Mouse (Mus musculus) midbrain, embryonic 14.5 days (tissue): ENCODE measurements at regions not wholly inside any gene's neighbourhood (a gene's known extent, or its start where the extent isn't known, plus 50 kb on each side); places are given as distances from the start of the nearest gene placed in this dataset.

ENCODE experiments used
- ATAC-seq: fragments of 200-750 bp; cut with Nextera tagmentation; 2 replicates; pipeline ENCODE4 v1.8.0; 2017; ENCODE audit warnings: moderate number of reproducible peaks, moderate library complexity; ENCODE audit not compliant: low FRiP score, low TSS enrichment
- DNase-seq: peaks from one replicate; pipeline ENCODE4 v3.0.0-alpha.2; 2015
- H3K27ac ChIP-seq: fragments of 300-500 bp; sonication (generic); replicated peaks from 2 replicates; pipeline ENCODE4 v1.5.1; 2014; ENCODE audit warnings: mild to moderate bottlenecking, low read depth, low read length, moderate library complexity
- H3K27me3 ChIP-seq: fragments of 300-500 bp; sonication (generic); 2 replicates; pipeline ENCODE4 v1.6.1; 2014; ENCODE audit warnings: low read length, control low read depth, mixed read lengths; ENCODE audit not compliant: control insufficient read depth, insufficient read depth
- H3K36me3 ChIP-seq: fragments of 300-500 bp; sonication (generic); 2 replicates; pipeline ENCODE4 v1.6.1; 2014; ENCODE audit warnings: low read length, control low read depth; ENCODE audit not compliant: control insufficient read depth, insufficient read depth
- H3K4me1 ChIP-seq: fragments of 300-500 bp; sonication (generic); 2 replicates; pipeline ENCODE4 v1.6.1; 2014; ENCODE audit warnings: mild to moderate bottlenecking, antibody characterized with exemption, low read length, control low read depth; ENCODE audit not compliant: control insufficient read depth, insufficient read depth
- H3K4me2 ChIP-seq: fragments of 300-500 bp; sonication (generic); 2 replicates; pipeline ENCODE4 v1.6.1; 2014; ENCODE audit warnings: mild to moderate bottlenecking, low read length, moderate library complexity
- H3K4me3 ChIP-seq: fragments of 300-500 bp; sonication (generic); replicated peaks from 2 replicates; pipeline ENCODE4 v1.5.1; 2014; ENCODE audit warnings: low read depth, low read length
- H3K9ac ChIP-seq: fragments of 300-500 bp; sonication (generic); replicated peaks from 2 replicates; pipeline ENCODE4 v1.6.1; 2014; ENCODE audit warnings: mild to moderate bottlenecking, low read length, moderate library complexity
- H3K9me3 ChIP-seq: fragments of 300-500 bp; sonication (generic); 2 replicates; pipeline ENCODE4 v1.6.1; 2016; ENCODE audit warnings: low read length, control low read depth, mixed read lengths; ENCODE audit not compliant: control insufficient read depth
- WGBS: fragments of 180-500 bp; shearing (Covaris S2); extraction: QIAGEN DNeasy Blood & Tissue Kit; methylation state at CpG from one replicate; pipeline ENCODE4 v1.1.7; 2014; 5-methylcytosine and 5-hydroxymethylcytosine counted together

DNA sequence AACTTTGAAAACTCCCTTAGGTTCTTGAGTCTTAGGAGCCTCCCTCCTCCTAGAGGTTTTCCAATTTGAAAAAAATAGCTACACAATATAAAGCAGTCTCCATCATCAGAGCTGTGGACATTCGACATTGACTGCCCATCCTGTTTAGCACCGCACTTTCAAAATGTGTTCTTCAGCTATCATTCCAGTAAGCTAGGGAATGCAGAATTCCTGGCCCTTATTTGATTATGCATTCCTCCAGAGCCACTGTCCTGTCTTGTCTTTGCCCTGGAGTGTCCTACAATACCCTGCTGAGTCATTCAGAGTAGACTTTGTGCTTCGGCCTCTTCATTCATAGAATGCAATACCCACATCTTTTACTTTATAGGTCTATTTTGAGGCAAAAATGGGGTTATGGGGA is 267.0 kb upstream of the Hnrnpa3 start:
- WGBS: 83% methylated on average over 3 of the region's 3 CpGs
- ATAC-seq: no peak
- Histone ChIP-seq H3K36me3 (no peaks in the 10 kb centered on the region), H3K4me3 (no peak overlapping the region), H3K9me3 (no peaks in the 10 kb centered on the region), H3K27me3 (no peaks in the 10 kb centered on the region), H3K27ac (no peak overlapping the region), H3K9ac (no peak overlapping the region), H3K4me1 (no peaks in the 10 kb centered on the region), H3K4me2 (no peak overlapping the region)
- DNase-seq: no peak

DNA sequence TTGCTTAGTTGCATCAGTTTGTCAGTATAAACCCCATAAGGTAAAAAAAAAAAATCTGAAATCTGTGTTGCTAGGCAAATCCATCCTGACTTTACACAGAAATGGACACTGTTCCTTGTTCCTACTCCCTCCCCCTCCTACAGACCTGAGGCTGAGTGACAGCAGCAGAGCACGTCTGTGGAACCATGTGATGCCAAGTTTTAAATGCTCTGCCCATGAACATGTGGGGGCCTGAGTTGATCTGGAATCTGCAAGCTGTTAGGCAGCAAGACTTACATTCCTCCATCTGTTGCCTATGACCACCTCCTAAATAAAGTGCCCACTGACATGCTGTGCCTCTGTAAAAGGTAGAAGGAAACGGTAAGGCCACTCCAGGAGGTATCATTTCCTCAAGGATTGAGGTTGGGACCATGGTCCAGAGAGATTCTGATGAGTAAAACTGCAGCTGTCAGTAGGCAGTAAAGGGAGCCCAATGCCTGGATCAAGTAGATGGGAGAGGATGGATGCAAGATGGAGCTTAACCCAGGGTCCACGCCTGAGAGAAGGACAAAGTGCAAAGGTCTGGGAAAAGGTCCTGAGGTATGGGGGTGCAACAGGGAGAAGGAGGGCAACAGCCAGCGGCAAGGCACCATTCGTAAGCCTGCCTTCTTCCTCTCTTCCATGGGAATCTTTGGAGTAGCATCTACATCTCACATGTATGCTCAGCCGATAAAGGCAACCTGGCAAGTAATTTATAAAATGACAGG is 264.0 kb upstream of the Hnrnpa3 start:
- no peak overlapping the region for H3K27ac ChIP-seq
- DNase-seq: no peak
- no peaks in the 10 kb centered on the region for H3K9me3 ChIP-seq
- no peaks in the 10 kb centered on the region for H3K36me3 ChIP-seq
- no peak overlapping the region for H3K4me3 ChIP-seq
- H3K27me3 ChIP-seq: no peaks in the 10 kb centered on the region
- no peak overlapping the region for H3K9ac ChIP-seq
- WGBS: 78% methylated on average over 6 of the region's 6 CpGs
- no peak overlapping the region for H3K4me2 ChIP-seq
- no peaks in the 10 kb centered on the region for H3K4me1 ChIP-seq
- no peak for ATAC-seq

DNA sequence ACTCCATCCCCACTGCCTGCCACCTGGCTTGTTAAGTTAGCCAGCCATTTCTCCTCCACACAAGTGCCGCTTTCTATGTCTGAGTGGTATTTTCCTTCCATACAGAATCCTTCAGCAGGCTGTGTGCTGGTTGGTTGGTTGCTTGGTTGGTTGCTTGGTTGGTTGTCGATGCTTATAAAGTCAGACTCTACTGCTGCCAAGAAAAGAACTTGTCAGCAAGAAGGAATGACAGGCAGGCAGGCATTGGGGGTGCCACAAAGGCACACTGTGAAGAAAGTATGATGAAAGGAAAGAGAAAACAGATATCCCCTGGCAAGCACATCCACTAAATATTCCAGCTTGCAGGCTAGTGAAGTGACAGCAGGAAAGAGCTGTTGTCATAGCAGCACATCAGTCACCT is 263.0 kb upstream of the Hnrnpa3 start:
- H3K27me3 ChIP-seq: no peaks in the 10 kb centered on the region
- ATAC-seq: no peak
- H3K4me1 ChIP-seq: no peaks in the 10 kb centered on the region
- no peak overlapping the region for H3K27ac ChIP-seq
- no peak overlapping the region for H3K4me2 ChIP-seq
- no peak overlapping the region for H3K4me3 ChIP-seq
- H3K36me3 ChIP-seq: no peaks in the 10 kb centered on the region
- H3K9me3 ChIP-seq: no peaks in the 10 kb centered on the region
- WGBS: 69% methylated on average over 2 of the region's 2 CpGs
- H3K9ac ChIP-seq: no peak overlapping the region
- no peak for DNase-seq

DNA sequence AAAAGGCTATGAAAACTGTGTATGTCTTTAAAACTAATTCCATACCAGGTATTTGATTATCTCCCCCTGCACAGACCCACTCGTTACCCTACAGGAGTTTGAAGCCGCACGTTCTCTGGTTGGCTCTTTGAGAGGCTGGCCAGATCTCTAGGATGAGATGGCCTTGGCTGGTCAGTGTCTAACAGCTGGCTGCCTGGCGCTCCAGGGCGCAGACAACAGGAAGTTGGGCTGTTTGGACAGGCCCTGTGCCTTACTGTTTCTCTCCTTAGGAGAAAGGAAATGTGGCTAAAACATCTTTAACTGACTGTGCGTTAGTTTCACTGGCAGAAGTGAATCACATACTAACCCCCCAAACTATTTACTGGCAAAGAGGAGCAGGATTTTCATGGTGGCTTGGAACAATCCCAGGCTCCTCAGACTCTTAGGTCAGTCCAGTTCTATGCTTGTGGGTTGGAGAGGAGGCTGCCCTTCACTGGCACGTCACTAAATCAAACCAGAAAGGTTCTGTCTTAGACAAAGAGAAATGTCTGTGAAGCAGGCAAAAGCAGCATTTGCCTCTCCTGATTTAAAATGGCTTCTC is 258.7 kb upstream of the Hnrnpa3 start:
- Histone ChIP-seq H3K9me3 (no peaks in the 10 kb centered on the region), H3K4me2 (no peak overlapping the region), H3K4me3 (no peak overlapping the region), H3K36me3 (no peaks in the 10 kb centered on the region), H3K27me3 (no peaks in the 10 kb centered on the region), H3K9ac (no peak overlapping the region), H3K4me1 (peaks cover 4% of the 10 kb centered on the region; the same call in 1 of the 2 replicates), H3K27ac (no peak overlapping the region)
- ATAC-seq (no peak), DNase-seq (no peak)
- 88% methylated on average over 7 of the region's 7 CpGs for WGBS

DNA sequence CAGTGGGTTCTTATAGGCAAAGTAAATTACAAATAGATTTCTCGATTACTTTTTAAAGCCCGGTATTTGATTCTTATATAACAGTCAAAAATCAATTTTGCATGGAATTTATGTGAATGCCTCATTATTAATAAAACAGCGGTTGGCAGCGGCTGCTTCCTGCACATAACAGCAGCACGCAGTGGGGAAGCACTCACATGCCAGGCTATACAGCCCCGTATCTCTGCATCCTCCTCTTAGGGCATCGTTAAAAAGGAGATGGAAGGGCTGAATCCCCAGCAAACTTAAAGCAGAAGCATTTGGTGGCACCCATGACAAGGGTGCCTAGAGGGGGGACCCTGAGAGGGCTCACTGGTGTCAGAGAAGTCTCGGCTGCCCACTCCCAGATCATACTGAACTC is 255.3 kb upstream of the Hnrnpa3 start:
- Histone ChIP-seq H3K27ac (peak overlapping the region; percentile 71), H3K4me3 (no peak overlapping the region), H3K4me2 (no peak overlapping the region), H3K9me3 (no peaks in the 10 kb centered on the region), H3K27me3 (no peaks in the 10 kb centered on the region), H3K4me1 (peaks cover 14% of the 10 kb centered on the region), H3K9ac (no peak overlapping the region), H3K36me3 (no peaks in the 10 kb centered on the region)
- DNase-seq (peak; percentile 51), ATAC-seq (no peak)
- WGBS: 68% methylated on average over 8 of the region's 8 CpGs

DNA sequence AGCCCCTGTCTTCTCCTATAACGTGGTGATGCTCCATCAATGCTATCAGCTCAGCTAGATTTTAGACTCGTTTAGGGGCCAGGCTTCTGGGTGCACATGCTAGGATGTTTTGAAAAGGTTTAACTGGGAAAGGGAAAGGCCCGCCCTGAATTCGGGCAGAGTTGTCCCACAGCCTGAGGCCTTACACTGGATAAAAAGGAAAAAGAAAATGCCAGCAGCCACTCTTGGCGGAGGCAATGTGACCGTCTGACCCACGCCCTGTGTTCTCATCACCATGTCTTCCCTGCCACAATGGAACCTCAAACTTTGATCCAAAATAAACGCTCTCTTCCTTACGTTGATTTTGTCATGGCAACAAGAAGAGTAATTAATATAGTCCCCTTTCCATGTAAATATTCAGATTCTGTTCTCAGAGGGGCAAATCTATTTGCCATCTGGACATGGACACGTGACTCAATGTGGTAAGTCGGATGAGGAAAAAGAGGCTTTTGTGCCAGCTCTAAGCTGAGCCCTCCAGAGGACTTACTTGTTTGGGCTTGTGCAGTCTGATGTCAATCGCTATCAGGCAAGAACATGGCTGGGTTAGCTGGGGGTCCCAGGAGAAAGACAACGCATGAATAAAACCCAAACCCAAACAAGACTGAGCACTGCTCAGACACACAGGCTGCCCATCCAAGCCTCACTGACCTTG is 253.4 kb upstream of the Hnrnpa3 start:
- ATAC-seq (0 out of 2 replicates have a peak, but pooled peaks have one; percentile 31), DNase-seq (peak; percentile 49)
- Histone ChIP-seq H3K4me1 (peaks cover 14% of the 10 kb centered on the region), H3K36me3 (no peaks in the 10 kb centered on the region), H3K4me2 (no peak overlapping the region), H3K27me3 (no peaks in the 10 kb centered on the region), H3K9me3 (no peaks in the 10 kb centered on the region), H3K9ac (no peak overlapping the region), H3K27ac (0 out of 2 replicates have a peak overlapping the region, but pooled peaks have one; percentile 3), H3K4me3 (no peak overlapping the region)
- WGBS: 50% methylated on average over 13 of the region's 13 CpGs

DNA sequence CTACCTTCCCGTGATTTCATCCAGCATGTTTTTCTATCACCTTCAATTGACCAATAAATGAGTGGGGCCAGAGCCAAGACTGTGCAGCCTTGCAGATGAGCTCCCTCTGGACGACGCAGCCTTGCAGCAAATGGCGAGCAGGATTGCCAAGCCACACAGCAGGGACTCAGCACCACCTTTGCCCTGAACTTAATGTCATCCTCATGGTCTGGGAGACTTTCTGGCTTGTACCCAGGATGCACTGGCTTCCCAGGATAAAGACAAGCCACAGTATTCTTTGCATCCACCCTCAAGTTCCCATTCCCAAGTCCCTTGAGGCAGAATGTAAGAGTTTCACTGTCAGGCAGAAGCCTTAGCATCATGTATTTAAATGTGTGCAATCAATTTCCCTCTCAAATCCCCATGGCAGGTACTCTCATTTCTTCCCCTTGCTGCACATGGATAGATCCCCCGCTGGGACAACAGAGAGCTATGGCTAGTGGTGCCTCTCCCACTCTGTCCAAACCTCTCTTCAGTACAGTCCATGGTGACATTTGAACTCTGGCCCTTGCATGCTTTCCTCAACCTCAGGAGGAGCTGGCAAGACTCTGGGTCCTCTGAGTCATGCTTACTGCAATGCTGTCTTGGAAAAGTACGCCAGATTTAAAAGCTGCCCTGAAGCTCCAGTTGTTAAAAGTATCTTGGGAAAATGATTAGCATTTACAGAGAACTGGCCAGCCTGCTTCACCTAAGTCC is 252.2 kb upstream of the Hnrnpa3 start:
- ATAC-seq (no peak), DNase-seq (no peak)
- no peak overlapping the region for H3K9ac ChIP-seq

DNA sequence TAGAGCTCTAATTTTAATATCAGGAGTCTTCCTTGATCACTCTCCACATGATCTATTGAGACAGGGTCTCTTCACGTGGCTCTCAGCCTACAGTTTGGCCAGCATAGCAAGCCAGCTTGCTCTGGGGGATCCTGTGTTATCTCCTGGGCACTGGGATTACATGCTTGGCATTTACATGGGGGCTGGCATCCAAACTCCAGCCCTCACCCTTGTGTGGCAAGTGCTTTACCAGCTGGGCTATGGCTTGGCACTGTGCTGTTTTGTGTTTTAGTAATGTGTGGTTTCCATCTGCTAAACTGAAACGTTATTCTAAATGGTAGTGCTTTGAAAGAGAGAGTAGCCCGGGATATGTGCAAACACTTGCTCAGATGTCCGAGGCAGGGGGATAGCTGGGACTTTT is 251.5 kb upstream of the Hnrnpa3 start:
- Histone ChIP-seq H3K4me2 (no peak overlapping the region), H3K9ac (no peak overlapping the region), H3K36me3 (no peaks in the 10 kb centered on the region), H3K27me3 (no peaks in the 10 kb centered on the region), H3K4me1 (peaks cover 14% of the 10 kb centered on the region), H3K9me3 (no peaks in the 10 kb centered on the region), H3K4me3 (no peak overlapping the region), H3K27ac (no peak overlapping the region)
- ATAC-seq (no peak), DNase-seq (no peak)
- 74% methylated on average over 4 of the region's 4 CpGs for WGBS

More for the DNA sequence above, 252.2 kb upstream of the Hnrnpa3 start:
- no peak overlapping the region for H3K4me3 ChIP-seq
- no peaks in the 10 kb centered on the region for H3K36me3 ChIP-seq
- 68% methylated on average over 6 of the region's 6 CpGs for WGBS
- no peak overlapping the region for H3K27ac ChIP-seq
- H3K4me2 ChIP-seq: no peak overlapping the region
- H3K9me3 ChIP-seq: no peaks in the 10 kb centered on the region
- no peaks in the 10 kb centered on the region for H3K27me3 ChIP-seq
- peaks cover 14% of the 10 kb centered on the region for H3K4me1 ChIP-seq
